Mouse (Mus musculus): ENCODE results near the gene Dus3l. TPM values are rescaled to one million over a fixed set of nuclear protein-coding genes. Genes with fewer than 3 reads are reported as not detected.

The Dus3l gene
- polyA plus RNA-seq, 1 experiment from 2014 or later, result 42.3 TPM

- Histone ChIP-seq H3K9me3 (ENCODE audit: control insufficient read depth, low read length) (no peaks in the 10 kb centered on the region), H3K27ac (ENCODE audit: low read depth, low read length) (no peak within 1 kb of the TSS), H3K9ac (ENCODE audit: low read length) (no peak within 1 kb of the TSS), H3K4me3 (ENCODE audit: low read depth, low read length) (no peak within 1 kb of the TSS), H3K27me3 (ENCODE audit: control insufficient read depth, insufficient read depth, low read length) (no peaks in the 10 kb centered on the region), H3K4me1 (ENCODE audit: control insufficient read depth, insufficient read depth, low read length) (0 out of 2 replicates have a peak, but pooled peaks cover 3% of the 10 kb centered on the region), H3K4me2 (ENCODE audit: low read depth) (no peak within 1 kb of the TSS), H3K36me3 (ENCODE audit: control insufficient read depth, insufficient read depth, low read length) (peaks cover 19% of the 10 kb centered on the region)
- ATAC-seq (ENCODE audit: insufficient read depth, low FRiP score, low TSS enrichment) (no peak), DNase-seq (ENCODE audit: low spot score) (no peak)
- WGBS, result 96% methylated on average over 5 of the region's 5 CpGs
These were observed 5.4 kb downstream of the Dus3l start, which contains the start of gene Prr22 for GRCm38 (mm10) chr17:56769950-56770349. Gene Prr22, plus strand, starts transcription at chr17:56770250.

GRCm38 (mm10) chr17:56777568-56777967, 13.0 kb downstream of the Dus3l start:
- H3K27me3 ChIP-seq (ENCODE audit: control insufficient read depth, insufficient read depth, low read length), result no peaks in the 10 kb centered on the region
- 90% methylated on average over 11 of the region's 11 CpGs for WGBS
- H3K9me3 ChIP-seq (ENCODE audit: control insufficient read depth, low read length), result no peaks in the 10 kb centered on the region
- no peaks in the 10 kb centered on the region for H3K4me1 ChIP-seq (ENCODE audit: control insufficient read depth, insufficient read depth, low read length)
- H3K4me3 ChIP-seq (ENCODE audit: low read depth, low read length), result no peak overlapping the region
- H3K36me3 ChIP-seq (ENCODE audit: control insufficient read depth, insufficient read depth, low read length), result peaks cover 6% of the 10 kb centered on the region; the same call in 1 of the 2 replicates
- ATAC-seq (ENCODE audit: insufficient read depth, low FRiP score, low TSS enrichment), result no peak
- H3K4me2 ChIP-seq (ENCODE audit: low read depth), result no peak overlapping the region
- H3K9ac ChIP-seq (ENCODE audit: low read length), result no peak overlapping the region
- no peak overlapping the region for H3K27ac ChIP-seq (ENCODE audit: low read depth, low read length)
- DNase-seq (ENCODE audit: low spot score), result no peak

- Histone ChIP-seq H3K4me1 (ENCODE audit: control insufficient read depth, insufficient read depth, low read length) (no peaks in the 10 kb centered on the region), H3K4me3 (ENCODE audit: low read depth, low read length) (no peak overlapping the region), H3K27me3 (ENCODE audit: control insufficient read depth, insufficient read depth, low read length) (no peaks in the 10 kb centered on the region), H3K9me3 (ENCODE audit: control insufficient read depth, low read length) (no peaks in the 10 kb centered on the region), H3K27ac (ENCODE audit: low read depth, low read length) (no peak overlapping the region), H3K36me3 (ENCODE audit: control insufficient read depth, insufficient read depth, low read length) (peaks cover 6% of the 10 kb centered on the region; the same call in 1 of the 2 replicates), H3K9ac (ENCODE audit: low read length) (no peak overlapping the region), H3K4me2 (ENCODE audit: low read depth) (no peak overlapping the region)
- 70% methylated on average over 3 of the region's 3 CpGs for WGBS
- ATAC-seq (ENCODE audit: insufficient read depth, low FRiP score, low TSS enrichment) (no peak), DNase-seq (ENCODE audit: low spot score) (no peak)
These were observed 14.3 kb downstream of the Dus3l start for GRCm38 (mm10) chr17:56778779-56779362.

- no peaks in the 10 kb centered on the region for H3K27me3 ChIP-seq (ENCODE audit: control insufficient read depth, insufficient read depth, low read length)
- H3K9ac ChIP-seq (ENCODE audit: low read length), result no peak overlapping the region
- ATAC-seq (ENCODE audit: insufficient read depth, low FRiP score, low TSS enrichment) (no peak), DNase-seq (ENCODE audit: low spot score) (no peak)
- no peak overlapping the region for H3K4me2 ChIP-seq (ENCODE audit: low read depth)
- H3K4me3 ChIP-seq (ENCODE audit: low read depth, low read length), result no peak overlapping the region
- H3K27ac ChIP-seq (ENCODE audit: low read depth, low read length), result no peak overlapping the region
- H3K36me3 ChIP-seq (ENCODE audit: control insufficient read depth, insufficient read depth, low read length), result peaks cover 6% of the 10 kb centered on the region; the same call in 1 of the 2 replicates
- no peaks in the 10 kb centered on the region for H3K9me3 ChIP-seq (ENCODE audit: control insufficient read depth, low read length)
- no peaks in the 10 kb centered on the region for H3K4me1 ChIP-seq (ENCODE audit: control insufficient read depth, insufficient read depth, low read length)
- 84% methylated on average over 13 of the region's 13 CpGs for WGBS
These were observed 15.9 kb downstream of the Dus3l start for GRCm38 (mm10) chr17:56780291-56780978.

GRCm38 (mm10) chr17:56788886-56789285, 24.3 kb downstream of the Dus3l start:
- H3K27ac ChIP-seq (ENCODE audit: low read depth, low read length), result no peak overlapping the region
- ATAC-seq (ENCODE audit: insufficient read depth, low FRiP score, low TSS enrichment), result no peak
- WGBS, result 80% methylated on average over 3 of the region's 3 CpGs

GRCm38 (mm10) chr17:56789286-56789685, 24.7 kb downstream of the Dus3l start:
- Histone ChIP-seq H3K4me2 (ENCODE audit: low read depth) (no peak overlapping the region), H3K27me3 (ENCODE audit: control insufficient read depth, insufficient read depth, low read length) (no peaks in the 10 kb centered on the region), H3K9ac (ENCODE audit: low read length) (no peak overlapping the region), H3K4me1 (ENCODE audit: control insufficient read depth, insufficient read depth, low read length) (no peaks in the 10 kb centered on the region), H3K9me3 (ENCODE audit: control insufficient read depth, low read length) (no peaks in the 10 kb centered on the region), H3K36me3 (ENCODE audit: control insufficient read depth, insufficient read depth, low read length) (no peaks in the 10 kb centered on the region), H3K27ac (ENCODE audit: low read depth, low read length) (no peak overlapping the region), H3K4me3 (ENCODE audit: low read depth, low read length) (no peak overlapping the region)
- DNase-seq (ENCODE audit: low spot score) (no peak), ATAC-seq (ENCODE audit: insufficient read depth, low FRiP score, low TSS enrichment) (no peak)
- WGBS, result 85% methylated on average over 6 of the region's 6 CpGs

More at GRCm38 (mm10) chr17:56788886-56789285, 24.3 kb downstream of the Dus3l start:
- no peaks in the 10 kb centered on the region for H3K36me3 ChIP-seq (ENCODE audit: control insufficient read depth, insufficient read depth, low read length)
- no peak overlapping the region for H3K4me3 ChIP-seq (ENCODE audit: low read depth, low read length)
- H3K4me1 ChIP-seq (ENCODE audit: control insufficient read depth, insufficient read depth, low read length), result no peaks in the 10 kb centered on the region
- no peaks in the 10 kb centered on the region for H3K9me3 ChIP-seq (ENCODE audit: control insufficient read depth, low read length)
- no peak overlapping the region for H3K9ac ChIP-seq (ENCODE audit: low read length)
- DNase-seq (ENCODE audit: low spot score), result no peak
- H3K27me3 ChIP-seq (ENCODE audit: control insufficient read depth, insufficient read depth, low read length), result no peaks in the 10 kb centered on the region
- H3K4me2 ChIP-seq (ENCODE audit: low read depth), result no peak overlapping the region

- Histone ChIP-seq H3K4me3 (ENCODE audit: low read depth, low read length) (no peak overlapping the region), H3K9me3 (ENCODE audit: control insufficient read depth, low read length) (no peaks in the 10 kb centered on the region), H3K27ac (ENCODE audit: low read depth, low read length) (no peak overlapping the region), H3K4me1 (ENCODE audit: control insufficient read depth, insufficient read depth, low read length) (no peaks in the 10 kb centered on the region), H3K27me3 (ENCODE audit: control insufficient read depth, insufficient read depth, low read length) (no peaks in the 10 kb centered on the region), H3K36me3 (ENCODE audit: control insufficient read depth, insufficient read depth, low read length) (no peaks in the 10 kb centered on the region), H3K9ac (ENCODE audit: low read length) (no peak overlapping the region), H3K4me2 (ENCODE audit: low read depth) (no peak overlapping the region)
- ATAC-seq (ENCODE audit: insufficient read depth, low FRiP score, low TSS enrichment) (no peak), DNase-seq (ENCODE audit: low spot score) (no peak)
- 79% methylated on average over 3 of the region's 3 CpGs for WGBS
These were observed 28.0 kb downstream of the Dus3l start for GRCm38 (mm10) chr17:56792588-56792987.

GRCm38 (mm10) chr17:56793614-56794319, 29.2 kb downstream of the Dus3l start:
- Histone ChIP-seq H3K4me3 (ENCODE audit: low read depth, low read length) (no peak overlapping the region), H3K27ac (ENCODE audit: low read depth, low read length) (no peak overlapping the region), H3K4me2 (ENCODE audit: low read depth) (no peak overlapping the region), H3K4me1 (ENCODE audit: control insufficient read depth, insufficient read depth, low read length) (no peaks in the 10 kb centered on the region), H3K9ac (ENCODE audit: low read length) (no peak overlapping the region), H3K36me3 (ENCODE audit: control insufficient read depth, insufficient read depth, low read length) (no peaks in the 10 kb centered on the region), H3K9me3 (ENCODE audit: control insufficient read depth, low read length) (no peaks in the 10 kb centered on the region), H3K27me3 (ENCODE audit: control insufficient read depth, insufficient read depth, low read length) (no peaks in the 10 kb centered on the region)
- no peak for DNase-seq (ENCODE audit: low spot score)
- WGBS, result 67% methylated on average over 6 of the region's 6 CpGs
- ATAC-seq (ENCODE audit: insufficient read depth, low FRiP score, low TSS enrichment), result no peak

All from neural tube, embryonic 11.5 days (tissue).